Mouse (Mus musculus): Measurements from ENCODE around the gene Gm38655. TPM values are rescaled to one million over a fixed set of nuclear protein-coding genes. Genes with fewer than 3 reads are reported as not detected.
"Not testable (repeated sequence)": the region's sequence is repeated elsewhere in the genome, so short reads cannot be mapped to it uniquely, and the experiment has no call there.

The Gm38655 gene
- polyA plus RNA-seq (2016; fragmentation: Nextera tagmentation; extraction: Ambion mirVana): not detected in 2 replicates

DNA sequence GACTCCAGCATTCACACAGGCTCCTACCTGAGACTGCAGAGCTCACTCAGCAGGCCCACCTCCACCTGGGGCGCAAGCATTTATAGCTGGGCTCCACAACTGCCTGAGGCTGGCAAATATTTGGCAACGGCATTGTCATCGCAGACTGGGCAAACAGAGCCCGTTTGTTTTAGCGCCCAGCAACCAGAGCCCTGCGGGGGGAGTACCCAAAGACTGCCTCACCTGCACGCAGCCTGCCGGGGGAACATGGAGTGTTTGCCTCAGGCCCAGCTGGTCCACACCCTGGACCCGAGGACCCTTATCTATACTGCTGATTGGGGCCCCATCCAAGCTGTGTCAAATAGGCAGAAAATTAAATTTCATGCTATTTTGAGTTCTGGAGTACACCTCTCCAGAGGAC, at the start of gene Gm38655:
Gm38655 (minus strand) TSS at position 61 of the 400 bp plus-strand sequence.
- Histone ChIP-seq H3K9me3 (no peaks in the 10 kb centered on the region), H3K4me2 (replicated peaks) (no peak within 1 kb of the TSS), H3K27me3 (replicated peaks) (no peaks in the 10 kb centered on the region; the same call in 1 of the 2 replicates), H3K27ac (no peak within 1 kb of the TSS), H3K4me1 (no peaks in the 10 kb centered on the region), H3K4me3 (no peak within 1 kb of the TSS), H3K36me3 (no peaks in the 10 kb centered on the region), H3K9ac (peak within 1 kb of the TSS; percentile 26; the same call in 1 of the 2 replicates)
- no peak for ATAC-seq (ENCODE audit: low FRiP score, low read depth)
- WGBS: 63% methylated on average over 9 of the region's 9 CpGs

DNA sequence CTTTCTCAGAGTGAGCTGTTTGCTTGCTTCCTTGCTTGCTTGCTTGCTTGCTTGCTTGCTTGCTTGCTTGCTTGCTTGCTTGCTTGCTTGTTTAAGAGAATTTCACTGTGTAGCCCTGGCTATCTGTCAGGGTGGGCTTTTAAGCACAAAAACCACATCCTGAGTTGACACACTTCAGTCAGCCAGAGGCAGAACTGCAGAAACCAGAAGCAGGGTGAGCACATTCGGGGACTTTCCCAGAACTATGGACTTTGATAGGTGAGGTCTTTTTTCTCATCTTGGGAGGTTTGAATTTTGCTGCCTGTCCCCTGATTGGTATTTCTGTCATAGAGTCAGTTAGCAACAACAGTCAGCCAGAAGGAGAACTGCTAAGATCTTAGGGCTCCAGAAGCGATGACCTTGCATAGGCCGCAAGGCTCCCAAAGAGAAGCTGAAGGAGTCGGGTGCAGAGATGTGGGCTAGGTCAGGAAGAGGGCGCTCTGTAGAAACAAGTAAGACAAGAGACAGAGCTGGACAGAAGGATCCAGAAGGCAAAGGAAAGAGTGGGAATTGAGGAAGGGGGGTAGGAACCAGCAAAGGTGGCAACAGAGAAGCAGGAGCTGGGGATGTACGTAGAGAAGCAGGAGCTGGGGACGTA, 49.4 kb upstream of the Gm38655 start:
- H3K4me2 ChIP-seq (replicated peaks): no peak overlapping the region
- H3K9ac ChIP-seq: no peak overlapping the region
- H3K9me3 ChIP-seq: no peaks in the 10 kb centered on the region
- 87% methylated on average over 7 of the region's 7 CpGs for WGBS
- H3K36me3 ChIP-seq: peaks cover 9% of the 10 kb centered on the region
- ATAC-seq (ENCODE audit: low FRiP score, low read depth): no peak
- H3K27me3 ChIP-seq (replicated peaks): no peaks in the 10 kb centered on the region
- H3K27ac ChIP-seq: no peak overlapping the region
- H3K4me1 ChIP-seq: peaks cover 11% of the 10 kb centered on the region; the same call in 1 of the 2 replicates
- H3K4me3 ChIP-seq: no peak overlapping the region

DNA sequence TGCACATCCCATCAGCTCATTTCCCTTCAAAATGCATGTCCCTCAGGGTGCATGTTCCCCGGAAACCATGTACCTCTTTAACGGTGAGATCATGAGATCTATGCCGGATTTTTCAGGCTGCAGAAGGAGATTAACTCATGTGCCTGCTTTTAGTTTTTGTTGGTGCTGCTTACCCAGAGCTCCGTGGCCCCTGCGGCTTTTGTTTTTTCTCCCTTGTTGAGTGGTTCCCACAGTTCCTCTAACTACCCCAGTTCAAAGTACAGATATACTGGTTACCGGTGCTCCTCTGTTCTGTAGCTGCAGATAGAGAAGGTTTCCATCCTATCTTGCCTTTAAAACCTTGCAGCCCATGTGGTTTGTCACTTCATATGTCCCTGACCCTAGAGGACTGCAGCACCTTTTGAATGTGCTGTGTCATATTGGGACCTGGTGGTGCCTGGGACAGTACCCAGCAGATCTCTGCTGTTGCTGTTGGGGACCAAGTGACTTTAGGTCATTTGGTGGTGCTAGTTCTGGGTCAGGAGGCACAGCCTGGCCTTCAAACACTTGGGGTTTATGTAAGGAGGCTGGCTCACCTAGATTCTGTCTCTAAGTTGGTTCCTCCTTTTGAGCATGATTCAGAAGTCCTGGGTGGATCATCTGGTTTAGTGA, 47.8 kb upstream of the Gm38655 start:
- Histone ChIP-seq H3K4me1 (peaks cover 11% of the 10 kb centered on the region; the same call in 1 of the 2 replicates), H3K27ac (no peak overlapping the region), H3K4me3 (no peak overlapping the region), H3K9ac (no peak overlapping the region), H3K9me3 (no peaks in the 10 kb centered on the region), H3K4me2 (replicated peaks) (peak overlapping the region; percentile 56), H3K27me3 (replicated peaks) (no peaks in the 10 kb centered on the region), H3K36me3 (peaks cover 9% of the 10 kb centered on the region; the same call in 1 of the 2 replicates)
- ATAC-seq (ENCODE audit: low FRiP score, low read depth): no peak
- WGBS: 56% methylated on average over 6 of the region's 6 CpGs

DNA sequence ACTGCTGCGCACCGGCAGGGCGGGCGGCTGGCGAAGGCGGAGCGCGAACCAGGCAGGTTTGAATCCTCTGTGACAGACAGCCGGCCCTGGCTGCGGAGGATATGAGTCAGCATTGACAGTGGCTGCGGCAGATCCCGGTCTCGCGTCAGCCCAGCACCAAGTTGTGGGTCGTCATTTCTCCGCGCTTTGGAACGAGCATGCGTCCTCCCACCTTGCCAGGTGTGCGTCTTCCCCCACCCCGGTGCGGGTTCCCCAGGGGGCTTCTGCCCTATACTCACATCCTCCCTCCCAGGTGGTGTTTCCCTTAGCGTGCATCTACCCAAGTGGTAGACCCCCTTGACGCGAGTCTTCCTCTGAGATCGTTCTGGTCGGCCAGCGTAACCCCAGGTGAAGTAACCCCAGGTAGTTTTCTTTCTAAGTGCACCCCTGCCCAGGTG, 47.3 kb upstream of the Gm38655 start:
- Histone ChIP-seq H3K4me2 (replicated peaks) (peak overlapping the region; percentile 56), H3K4me1 (peaks cover 11% of the 10 kb centered on the region; the same call in 1 of the 2 replicates), H3K4me3 (peak overlapping the region; percentile 34)
- not testable (repeated sequence) for H3K9ac ChIP-seq; H3K27me3 ChIP-seq (replicated peaks); H3K27ac ChIP-seq; H3K36me3 ChIP-seq; H3K9me3 ChIP-seq
- WGBS: 13% methylated on average over 19 of the region's 28 CpGs
- ATAC-seq (ENCODE audit: low FRiP score, low read depth): peak; percentile 88

DNA sequence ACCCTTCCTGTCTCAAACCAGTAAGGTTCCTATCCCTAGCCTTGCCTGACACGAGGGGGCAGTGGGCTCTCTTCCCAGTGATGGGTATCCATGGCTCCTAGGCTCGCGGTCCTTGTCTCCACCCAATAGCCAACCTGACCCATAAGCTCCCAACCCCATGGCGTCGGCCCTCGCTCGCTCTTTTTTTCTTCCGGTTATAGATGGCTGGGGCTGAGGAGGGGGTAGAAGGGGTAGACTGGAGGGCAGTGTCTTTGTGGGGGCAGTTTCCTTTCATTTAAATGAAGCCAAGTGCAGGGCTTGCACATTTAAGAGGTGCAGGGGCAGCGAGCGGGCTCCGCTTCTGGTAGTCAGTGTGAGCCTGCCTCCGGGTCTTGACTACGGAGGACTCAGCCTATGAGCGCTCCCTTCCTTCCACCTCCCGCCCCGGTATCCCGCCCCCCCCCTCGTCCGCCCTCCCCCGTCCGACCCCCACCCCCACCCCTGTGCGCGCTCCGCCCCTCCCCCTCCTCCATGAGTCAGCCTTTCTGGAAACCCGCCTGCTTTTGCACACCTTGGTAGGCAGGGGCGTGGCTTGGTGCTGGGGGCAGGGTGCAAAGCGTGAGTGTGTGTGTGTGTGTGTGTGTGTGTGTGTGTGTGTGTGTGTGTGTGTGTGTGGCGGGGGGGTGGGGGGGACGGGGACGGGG, 46.7 kb upstream of the Gm38655 start:
- H3K27me3 ChIP-seq (replicated peaks): no peaks in the 10 kb centered on the region
- H3K4me1 ChIP-seq: peaks cover 11% of the 10 kb centered on the region; the same call in 1 of the 2 replicates
- peak overlapping the region; percentile 56 for H3K4me2 ChIP-seq (replicated peaks)
- H3K36me3 ChIP-seq: peaks cover 9% of the 10 kb centered on the region; the same call in 1 of the 2 replicates
- H3K9me3 ChIP-seq: no peaks in the 10 kb centered on the region
- no peak overlapping the region for H3K27ac ChIP-seq
- peak; percentile 76 for ATAC-seq (ENCODE audit: low FRiP score, low read depth)
- 2% methylated on average over 27 of the region's 30 CpGs for WGBS
- H3K9ac ChIP-seq: peak overlapping the region; percentile 23
- peak overlapping the region; percentile 34 for H3K4me3 ChIP-seq

DNA sequence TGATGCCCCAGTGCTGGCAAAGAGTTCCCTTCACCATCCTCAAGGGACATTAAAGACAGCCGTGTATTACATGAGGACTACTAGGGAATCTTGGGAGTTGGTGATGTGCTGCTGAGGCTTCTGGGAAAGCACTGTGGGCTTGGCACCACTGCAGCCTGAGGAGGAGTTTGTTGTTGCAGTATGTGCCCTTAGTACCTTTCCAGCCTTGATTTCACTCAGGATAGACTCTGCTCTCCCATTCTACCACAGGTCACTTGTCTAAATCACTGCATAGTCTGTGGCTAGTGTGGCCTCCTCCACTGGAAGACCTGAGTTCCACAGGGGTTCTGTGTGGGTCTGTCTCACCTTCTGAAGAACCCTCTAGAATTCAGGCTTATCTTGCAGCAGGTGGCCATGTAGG, 45.5 kb upstream of the Gm38655 start:
- Histone ChIP-seq H3K4me3 (no peak overlapping the region), H3K36me3 (peaks cover 11% of the 10 kb centered on the region; the same call in 1 of the 2 replicates), H3K4me1 (peaks cover 11% of the 10 kb centered on the region; the same call in 1 of the 2 replicates), H3K9me3 (no peaks in the 10 kb centered on the region), H3K27ac (no peak overlapping the region), H3K9ac (no peak overlapping the region), H3K27me3 (replicated peaks) (no peaks in the 10 kb centered on the region), H3K4me2 (replicated peaks) (no peak overlapping the region)
- no peak for ATAC-seq (ENCODE audit: low FRiP score, low read depth)
- 89% methylated on average over 1 of the region's 1 CpGs for WGBS

DNA sequence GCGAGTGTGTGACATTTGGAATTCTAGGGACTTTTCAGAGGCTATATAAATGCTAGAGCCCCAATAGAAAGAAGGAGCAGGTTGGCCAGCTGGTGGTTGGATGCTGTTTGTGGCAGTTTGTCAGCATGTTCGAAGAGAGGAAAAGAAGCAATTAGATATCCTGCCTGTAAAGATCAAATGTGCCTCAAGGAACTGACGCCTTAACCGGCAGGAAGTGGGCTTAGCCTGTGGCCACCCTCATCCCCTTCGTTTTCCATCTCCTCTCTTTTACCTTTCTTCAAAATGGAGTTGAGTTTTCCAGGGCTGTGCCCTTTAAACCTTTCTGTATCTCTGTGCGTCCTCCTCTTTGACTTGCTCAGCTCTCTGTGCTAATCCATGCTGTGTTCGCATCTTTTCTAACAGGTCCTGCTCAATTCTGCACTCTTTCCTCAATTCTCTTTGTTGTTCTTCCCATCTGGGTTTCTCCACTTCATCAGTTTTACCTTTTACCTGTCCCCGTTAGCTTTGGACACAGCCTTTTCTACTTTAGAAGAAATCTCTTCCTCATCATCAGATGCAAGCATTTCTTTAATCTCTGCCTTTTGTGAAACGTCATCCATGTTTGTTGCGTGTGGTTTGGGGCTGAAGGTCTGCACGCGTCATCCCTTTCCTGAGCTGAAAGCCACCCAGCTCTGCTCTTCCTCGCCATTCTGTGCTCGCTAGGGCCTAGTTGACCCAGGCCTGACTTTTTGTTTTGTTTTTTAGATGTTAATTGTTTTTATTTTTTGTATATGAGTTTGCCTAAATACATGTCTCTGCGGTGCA, 44.4 kb upstream of the Gm38655 start:
- Histone ChIP-seq H3K4me2 (replicated peaks) (no peak overlapping the region), H3K27me3 (replicated peaks) (no peaks in the 10 kb centered on the region), H3K36me3 (peaks cover 21% of the 10 kb centered on the region), H3K4me3 (no peak overlapping the region), H3K4me1 (peaks cover 11% of the 10 kb centered on the region; the same call in 1 of the 2 replicates), H3K27ac (no peak overlapping the region), H3K9ac (no peak overlapping the region), H3K9me3 (no peaks in the 10 kb centered on the region)
- 92% methylated on average over 15 of the region's 15 CpGs for WGBS
- no peak for ATAC-seq (ENCODE audit: low FRiP score, low read depth)

DNA sequence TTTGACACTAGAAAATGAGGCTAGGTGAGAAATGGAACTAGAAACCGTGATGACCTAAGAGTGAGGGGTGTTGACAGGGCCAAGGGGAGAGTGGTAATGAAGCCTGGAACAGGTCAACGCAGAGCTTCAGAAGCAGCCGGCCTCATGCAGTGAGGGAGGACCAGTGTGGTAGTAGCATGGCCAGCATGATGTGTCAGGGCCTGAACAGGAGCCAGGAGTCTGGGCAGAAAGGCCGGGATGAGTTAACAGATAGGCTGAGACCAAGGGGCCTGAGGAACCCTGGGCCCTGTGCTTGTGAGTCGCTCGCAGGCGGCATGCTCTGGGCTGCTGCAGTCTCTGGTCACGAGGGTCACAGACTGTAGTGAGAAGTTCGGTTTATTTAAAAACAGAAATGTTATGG, 43.7 kb upstream of the Gm38655 start:
- no peak overlapping the region for H3K9ac ChIP-seq
- no peak overlapping the region for H3K27ac ChIP-seq
- no peak for ATAC-seq (ENCODE audit: low FRiP score, low read depth)
- no peaks in the 10 kb centered on the region for H3K27me3 ChIP-seq (replicated peaks)
- no peak overlapping the region for H3K4me3 ChIP-seq
- H3K4me2 ChIP-seq (replicated peaks): no peak overlapping the region
- 92% methylated on average over 9 of the region's 9 CpGs for WGBS
- peaks cover 28% of the 10 kb centered on the region for H3K36me3 ChIP-seq
- peaks cover 11% of the 10 kb centered on the region; the same call in 1 of the 2 replicates for H3K4me1 ChIP-seq
- H3K9me3 ChIP-seq: no peaks in the 10 kb centered on the region

DNA sequence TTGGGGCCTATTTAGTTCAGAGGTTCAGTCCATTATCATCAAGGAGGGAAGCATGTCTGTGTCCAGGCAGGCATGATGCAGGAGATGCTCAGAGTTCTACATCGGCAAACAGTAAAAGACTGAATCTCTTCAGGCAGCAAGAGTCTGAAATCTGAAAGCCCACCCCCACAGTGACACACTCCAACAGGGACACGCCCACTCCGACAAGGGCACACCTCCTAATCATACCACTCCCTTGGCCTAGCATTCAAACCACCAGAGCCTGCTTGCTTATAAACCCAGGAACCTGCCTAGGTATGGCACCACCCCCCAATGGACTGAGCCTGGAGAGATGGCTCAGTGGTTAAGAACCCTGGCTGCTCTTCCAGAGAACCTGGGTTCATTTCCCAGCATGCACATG, 40.2 kb upstream of the Gm38655 start:
- Histone ChIP-seq H3K36me3 (peaks cover 61% of the 10 kb centered on the region), H3K9me3 (no peaks in the 10 kb centered on the region), H3K4me1 (no peaks in the 10 kb centered on the region), H3K4me3 (no peak overlapping the region), H3K9ac (no peak overlapping the region), H3K27me3 (replicated peaks) (no peaks in the 10 kb centered on the region), H3K27ac (no peak overlapping the region), H3K4me2 (replicated peaks) (no peak overlapping the region)
- ATAC-seq (ENCODE audit: low FRiP score, low read depth): no peak
- 79% methylated on average over 3 of the region's 3 CpGs for WGBS

DNA sequence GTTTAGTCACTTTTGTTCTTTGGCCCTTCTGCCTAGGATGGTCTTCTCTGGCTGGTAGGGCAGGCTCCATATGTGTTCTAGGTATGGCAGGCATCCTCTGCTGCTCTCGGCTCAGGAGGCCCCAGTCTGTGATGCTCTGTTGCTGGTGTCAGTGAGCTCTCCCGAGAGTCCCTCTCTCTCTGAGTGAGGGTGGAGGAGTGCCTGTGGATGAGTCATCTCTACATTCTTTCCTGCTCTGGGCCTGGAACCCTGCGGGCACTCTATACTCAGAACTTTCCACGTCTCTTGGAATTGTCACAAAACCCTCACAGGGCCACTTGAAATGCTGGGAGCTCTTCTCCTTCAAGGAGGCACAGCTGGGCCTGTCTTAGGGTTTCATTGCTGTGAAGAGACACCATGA, 36.4 kb upstream of the Gm38655 start:
- H3K4me1 ChIP-seq: no peaks in the 10 kb centered on the region
- no peak for ATAC-seq (ENCODE audit: low FRiP score, low read depth)
- no peak overlapping the region for H3K27ac ChIP-seq
- WGBS: 93% methylated on average over 4 of the region's 4 CpGs
- H3K4me3 ChIP-seq: no peak overlapping the region
- no peak overlapping the region for H3K4me2 ChIP-seq (replicated peaks)
- no peaks in the 10 kb centered on the region for H3K27me3 ChIP-seq (replicated peaks)
- no peak overlapping the region for H3K9ac ChIP-seq
- H3K9me3 ChIP-seq: no peaks in the 10 kb centered on the region
- H3K36me3 ChIP-seq: peaks cover 82% of the 10 kb centered on the region

DNA sequence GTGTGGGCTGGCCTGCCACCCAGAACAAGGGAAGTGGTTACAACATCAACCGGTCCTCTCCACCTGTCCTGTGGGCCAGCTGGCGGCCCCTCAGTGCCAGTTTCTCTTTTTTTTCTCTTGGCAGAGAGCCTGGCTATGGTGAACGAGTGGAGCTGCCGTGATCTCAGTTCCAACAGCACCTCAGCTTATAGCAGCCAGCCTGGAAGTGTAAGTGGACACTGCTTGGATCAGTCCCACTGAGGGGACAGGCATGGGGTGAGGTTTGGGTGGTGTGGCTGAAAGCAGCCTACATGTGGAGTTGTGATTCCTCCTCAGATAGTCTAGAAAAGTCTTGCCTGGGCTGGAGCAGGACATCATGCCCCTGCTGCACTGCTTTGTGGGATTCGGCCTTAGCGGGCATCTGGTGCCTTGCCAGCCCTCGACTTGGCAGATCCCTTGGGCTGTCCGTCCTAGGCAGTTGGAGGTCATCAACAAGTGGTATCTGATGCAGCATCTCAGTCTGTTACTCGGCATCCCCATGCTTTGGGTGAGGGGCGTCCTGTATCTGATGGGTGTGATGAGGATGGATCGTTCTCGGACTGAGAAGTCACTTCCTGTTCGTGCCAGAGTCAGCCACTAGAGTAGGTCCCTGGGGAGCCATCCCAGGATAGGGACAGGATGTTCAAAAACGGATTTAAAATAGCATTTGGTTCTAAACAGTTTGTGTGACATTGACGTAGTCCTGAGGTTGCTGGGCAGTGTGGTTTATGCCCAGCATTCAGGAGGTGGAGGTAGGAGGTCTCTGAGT, 35.6 kb upstream of the Gm38655 start:
- 90% methylated on average over 15 of the region's 15 CpGs for WGBS
- no peaks in the 10 kb centered on the region for H3K27me3 ChIP-seq (replicated peaks)

More for the DNA sequence above, 35.6 kb upstream of the Gm38655 start:
- H3K27ac ChIP-seq: no peak overlapping the region
- ATAC-seq (ENCODE audit: low FRiP score, low read depth): no peak
- H3K36me3 ChIP-seq: peaks cover 86% of the 10 kb centered on the region
- no peak overlapping the region for H3K4me3 ChIP-seq
- H3K4me1 ChIP-seq: no peaks in the 10 kb centered on the region
- no peaks in the 10 kb centered on the region for H3K9me3 ChIP-seq
- no peak overlapping the region for H3K4me2 ChIP-seq (replicated peaks)
- H3K9ac ChIP-seq: no peak overlapping the region
